Comparison of ENCODE assay signal across 20 mouse cellular contexts in genomic region chr3:132902206-132902605, GRCm38 (mm10). TPM values are rescaled to one million over a fixed set of nuclear protein-coding genes. Genes with fewer than 3 reads are reported as not detected.
DNase-seq lines count a peak whose midpoint lies in the region; ATAC-seq lines count a peak whose summit lies in the region.
"Had no signal": no experiment of that assay in that cellular context is flagged by ENCODE, and none has a peak within 500 bp of the region (broad histone marks: within the 10 kb centered on the region; RNA-seq: fewer than 3 reads in every experiment).

No protein-coding gene starts in this region.

- ATAC-seq in kidney, embryonic 15.5 days (replicated peaks; ENCODE audit: low FRiP score), result no peak
- ATAC-seq in hindbrain, embryonic 16.5 days, result no peak
- ATAC-seq: forebrain, embryonic 13.5 days; midbrain, embryonic 16.5 days had no signal

- 82% methylated on average over 6 of the region's 6 CpGs for WGBS in kidney, embryonic 15.5 days
- 85% methylated on average over 6 of the region's 6 CpGs for WGBS in hindbrain, embryonic 16.5 days

- 0 out of 2 replicates have a peak, but pooled peaks cover under 1% of the 10 kb centered on the region for H3K4me1 ChIP-seq in kidney, embryonic 15.5 days
- no peaks in the 10 kb centered on the region for H3K4me1 ChIP-seq in hindbrain, embryonic 16.5 days (ENCODE audit: control insufficient read depth, insufficient read depth, low read depth, low read length)
- H3K4me1 ChIP-seq: forebrain, embryonic 13.5 days; heart, embryonic 10.5 days; megakaryocyte, embryonic 14.5 days had no signal

- no peak overlapping the region for H3K27ac ChIP-seq in kidney, embryonic 15.5 days
- no peak overlapping the region for H3K27ac ChIP-seq in hindbrain, embryonic 16.5 days (ENCODE audit: low read depth, low read length)
- H3K27ac ChIP-seq: forebrain, embryonic 13.5 days; heart, embryonic 10.5 days had no signal

- no peaks in the 10 kb centered on the region for H3K27me3 ChIP-seq in kidney, embryonic 15.5 days
- H3K27me3 ChIP-seq in hindbrain, embryonic 16.5 days (replicated peaks; ENCODE audit: control insufficient read depth, insufficient read depth, low read length), result no peaks in the 10 kb centered on the region
- H3K27me3 ChIP-seq: forebrain, embryonic 13.5 days had no signal

- no peak overlapping the region for H3K9ac ChIP-seq in kidney, embryonic 15.5 days
- H3K9ac ChIP-seq in hindbrain, embryonic 16.5 days (ENCODE audit: low read depth, low read length), result no peak overlapping the region
- H3K9ac ChIP-seq: forebrain, embryonic 13.5 days had no signal

- DNase-seq in adrenal gland, adult 2 months, result peak; percentile 61
- no peak for DNase-seq in adrenal gland, adult 8-10 months
- peak; percentile 83 for DNase-seq in kidney, adult 18-20 months
- DNase-seq in adrenal gland, postnatal 10 days, result peak; percentile 51
- peak; percentile 92 for DNase-seq in kidney, adult 9 months
- DNase-seq in right cerebral cortex, adult 2 months (ENCODE audit: low spot score in 2 of 2), result no peak
- DNase-seq: cerebellum, adult 11-12 months; gastrocnemius, postnatal 36 days; heart, postnatal 10 days; lung, postnatal 10 days; right cerebral cortex, postnatal 4 days; thymus, adult 2 months had no signal

- H3K9me3 ChIP-seq in kidney, embryonic 15.5 days (replicated peaks), result no peaks in the 10 kb centered on the region
- no peaks in the 10 kb centered on the region for H3K9me3 ChIP-seq in hindbrain, embryonic 16.5 days (ENCODE audit: control insufficient read depth, low read length)
- H3K9me3 ChIP-seq: forebrain, embryonic 13.5 days; G1E; heart, embryonic 10.5 days; megakaryocyte, embryonic 14.5 days had no signal

- no peak overlapping the region for H3K4me3 ChIP-seq in kidney, embryonic 15.5 days (replicated peaks)
- no peak overlapping the region for H3K4me3 ChIP-seq in hindbrain, embryonic 16.5 days (ENCODE audit: low read length)
- H3K4me3 ChIP-seq: forebrain, embryonic 13.5 days; heart, embryonic 10.5 days; megakaryocyte, embryonic 14.5 days had no signal

- no peak overlapping the region for H3K4me2 ChIP-seq in kidney, embryonic 15.5 days
- H3K4me2 ChIP-seq in hindbrain, embryonic 16.5 days (ENCODE audit: low read length), result no peak overlapping the region
- H3K4me2 ChIP-seq: forebrain, embryonic 13.5 days had no signal

- peaks cover 22% of the 10 kb centered on the region for H3K36me3 ChIP-seq in kidney, embryonic 15.5 days
- H3K36me3 ChIP-seq in hindbrain, embryonic 16.5 days (ENCODE audit: control insufficient read depth, insufficient read depth, low read length), result no peaks in the 10 kb centered on the region
- H3K36me3 ChIP-seq: G1E had no signal

RNA-seq across cellular contexts. Expression of gene Npnt, which starts 47.9 kb away (rescaled TPM):
- total RNA-seq in adrenal gland, adult 2 months (2021), result 10 to 100 TPM; 13.9 to 17.9 TPM
- 9.1 and 10.3 TPM in 2 replicates for polyA plus RNA-seq in adrenal gland, adult 2 months (2012; rRNA removed)
- 10 to 100 TPM in 3 of 4 experiments, 1 to 10 TPM in 1; 9.5 to 15.7 (median 11.9) TPM for total RNA-seq in adrenal gland, adult 8-10 months (2022)
- polyA plus RNA-seq in kidney, embryonic 15.5 days (2015; fragmentation: Nextera tagmentation; extraction: Ambion mirVana), result 122 and 126 TPM in 2 replicates
- total RNA-seq in adrenal gland, postnatal 10 days (2021), result 10 to 100 TPM; 20.6 to 22.1 TPM
- polyA plus RNA-seq in hindbrain, embryonic 16.5 days (2015; fragmentation: Nextera tagmentation; extraction: Ambion mirVana), result 23.8 and 30.0 TPM in 2 replicates
- total RNA-seq: common myeloid progenitor, adult 5-6 weeks had no signal
- polyA plus RNA-seq: G1E had no signal

Comparison
In these comparisons a context has a peak if more than half of its experiments do, and no peak if none do; other contexts are left out.
1. DNase-seq: peak in adrenal gland, adult 2 months (single experiment), kidney, adult 18-20 months (single experiment), adrenal gland, postnatal 10 days (single experiment) and kidney, adult 9 months (single experiment); none in adrenal gland, adult 8-10 months (single experiment) and right cerebral cortex, adult 2 months (0 of 2).